Mouse (Mus musculus) stomach, postnatal 0 days (tissue): ENCODE data around the gene Ice1.
A peak's percentile ranks its signal among the peaks of the same experiment; 100 is the strongest.

Source experiments
- CTCF ChIP-seq: IDR thresholded peaks from 2 replicates; pipeline ENCODE4 v1.5.1; 2016; ENCODE audit warnings: antibody characterized with exemption, low read depth, mild to moderate bottlenecking, moderate library complexity
- EP300 ChIP-seq: optimal IDR thresholded peaks from 2 replicates; pipeline ENCODE3; 2016; ENCODE audit warnings: antibody characterized with exemption

GRCm38 (mm10) chr13:70637662-70638291, 343 bp upstream of the Ice1 start:
- peak; percentile 76 for TF ChIP-seq CTCF
- peak; percentile 93 for TF ChIP-seq EP300
